Mouse (Mus musculus) embryonic fibroblast, embryonic 13.5 days (primary cell): ENCODE data around the gene Ccdc92.

ENCODE experiments used
- CTCF ChIP-seq: IDR thresholded peaks from 2 replicates; pipeline ENCODE4 v1.5.1; 2011; ENCODE audit warnings: mild to moderate bottlenecking, control low read depth, low read length, moderate library complexity, borderline replicate concordance; ENCODE audit not compliant: insufficient read depth
- POLR2A ChIP-seq: IDR thresholded peaks from 2 replicates; pipeline ENCODE4 v1.6.1; 2011; ENCODE audit warnings: low read depth, mild to moderate bottlenecking, control low read depth, low read length, moderate library complexity

DNA sequence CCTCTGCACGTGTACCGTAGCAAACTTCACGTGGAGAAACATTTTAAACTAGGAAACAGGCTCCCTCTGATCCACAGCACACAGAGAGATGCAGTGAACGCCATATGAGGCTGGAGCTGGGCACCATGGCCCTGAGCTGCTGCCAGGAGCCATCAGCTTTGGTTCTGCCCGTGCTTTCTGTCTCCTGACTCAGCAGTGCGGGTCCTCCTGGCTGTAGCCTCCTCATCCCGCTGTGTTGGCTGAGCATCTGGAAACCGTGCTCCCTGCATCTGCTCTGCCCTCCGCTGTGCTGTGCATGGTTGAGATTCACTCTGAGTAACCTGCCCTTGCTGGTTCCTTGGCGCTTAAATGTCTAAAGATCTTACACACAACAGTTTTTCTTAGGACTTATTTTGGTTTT is 40.0 kb upstream of the Ccdc92 start:
- TF ChIP-seq CTCF (no peak), POLR2A (no peak)
